Mouse (Mus musculus) forebrain, embryonic 16.5 days (tissue): ENCODE measurements around the gene Opa3. TPM values are rescaled to one million over a fixed set of nuclear protein-coding genes. Genes with fewer than 3 reads are reported as not detected.

ENCODE experiments used
- ATAC-seq: fragments of 200-750 bp; cut with Nextera tagmentation; 2 replicates; pipeline ENCODE4 v1.8.0; 2017; ENCODE audit warnings: mild to moderate bottlenecking, moderate library complexity
- H3K27ac ChIP-seq: fragments of 300-500 bp; sonication (generic); 2 replicates; pipeline ENCODE4 v1.5.1; 2014; ENCODE audit warnings: low read length, control low read depth
- H3K27me3 ChIP-seq: fragments of 300-500 bp; sonication (generic); replicated peaks from 2 replicates; pipeline ENCODE4 v1.6.1; 2014; ENCODE audit warnings: low read length; ENCODE audit not compliant: control insufficient read depth, insufficient read depth
- H3K36me3 ChIP-seq: fragments of 300-500 bp; sonication (generic); 2 replicates; pipeline ENCODE4 v1.6.1; 2014; ENCODE audit not compliant: control insufficient read depth, insufficient read depth
- H3K4me1 ChIP-seq: fragments of 300-500 bp; sonication (generic); replicated peaks from 2 replicates; pipeline ENCODE4 v1.6.1; 2014; ENCODE audit warnings: low read length; ENCODE audit not compliant: control insufficient read depth, insufficient read depth
- H3K4me2 ChIP-seq: fragments of 300-500 bp; sonication (generic); 2 replicates; pipeline ENCODE4 v1.6.1; 2014; ENCODE audit warnings: mild to moderate bottlenecking, low read length, control low read depth
- H3K4me3 ChIP-seq: fragments of 300-500 bp; sonication (generic); replicated peaks from 2 replicates; pipeline ENCODE4 v1.5.1; 2014; ENCODE audit warnings: mild to moderate bottlenecking, low read length, control low read depth
- H3K9ac ChIP-seq: fragments of 300-500 bp; sonication (generic); replicated peaks from 2 replicates; pipeline ENCODE4 v1.6.1; 2014; ENCODE audit warnings: low read depth, low read length, control low read depth
- H3K9me3 ChIP-seq: fragments of 300-500 bp; sonication (generic); 2 replicates; pipeline ENCODE4 v1.6.1; 2016; ENCODE audit warnings: low read length; ENCODE audit not compliant: control insufficient read depth
- WGBS: fragments of 180-500 bp; shearing (Covaris S2); extraction: QIAGEN DNeasy Blood & Tissue Kit; methylation state at CpG from one replicate; pipeline ENCODE4 v1.1.7; 2014; 5-methylcytosine and 5-hydroxymethylcytosine counted together
- polyA plus RNA-seq: library from polyadenylated mRNA; unstranded; fragments of >200 nt; fragmentation: Nextera tagmentation; extraction: Ambion mirVana; gene quantifications from 2 replicates; pipeline ENCODE4 v1.2.1, GENCODE M21; 2015

The Opa3 gene
- polyA plus RNA-seq, 1 experiment from 2014 or later: 43.8 TPM

DNA sequence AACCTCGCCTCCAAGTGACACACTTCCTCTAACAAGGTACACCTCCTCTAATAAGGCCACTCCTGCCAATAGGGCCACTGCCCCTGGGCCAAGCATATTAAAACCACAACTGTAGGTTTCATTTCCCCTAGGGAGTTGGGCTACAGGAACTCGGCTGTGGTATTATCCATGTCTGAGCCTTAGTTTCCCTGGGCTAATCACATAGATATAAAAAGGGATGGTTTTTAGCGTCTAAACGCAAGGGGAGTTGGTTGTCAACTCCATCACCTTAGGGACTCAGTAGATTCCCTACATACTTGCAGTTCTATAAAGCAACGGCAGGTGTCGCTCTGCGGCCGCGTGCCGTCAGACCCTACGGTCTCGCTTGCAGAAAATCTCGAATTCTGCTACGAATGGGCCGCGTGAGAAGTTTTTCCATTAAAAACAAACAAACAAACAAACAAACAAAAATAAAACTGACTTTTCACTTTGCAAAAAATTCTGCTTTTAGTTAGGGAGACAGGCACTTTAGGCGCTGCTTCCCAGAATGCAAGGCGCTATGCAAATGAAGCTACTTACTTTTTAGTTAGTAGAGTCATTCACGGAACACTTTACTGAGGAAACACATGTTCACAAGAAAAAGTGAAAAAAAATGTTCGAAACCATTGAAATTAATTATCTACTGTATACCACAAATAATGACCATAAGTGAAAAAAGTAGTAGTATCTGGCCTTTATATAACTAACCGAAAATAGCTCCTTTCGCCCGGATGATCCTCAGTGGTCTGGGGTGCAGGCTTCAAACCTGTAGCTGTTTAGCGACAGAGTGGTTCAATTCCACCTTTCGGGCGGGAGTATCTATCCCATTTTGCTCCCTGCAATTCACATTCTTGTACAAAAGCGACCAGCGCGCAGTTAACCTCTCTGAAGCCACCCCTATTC is 72.6 kb downstream of the Opa3 start:
- Histone ChIP-seq H3K4me2 (peak overlapping the region; percentile 72), H3K36me3 (no peaks in the 10 kb centered on the region), H3K27ac (no peak overlapping the region), H3K4me3 (peak overlapping the region; percentile 58), H3K27me3 (peaks cover 39% of the 10 kb centered on the region), H3K4me1 (peaks cover 31% of the 10 kb centered on the region), H3K9ac (peak overlapping the region; percentile 49), H3K9me3 (peaks cover 2% of the 10 kb centered on the region; the same call in 1 of the 2 replicates)
- peak; percentile 87 for ATAC-seq
- WGBS: under 1% methylated on average over 29 of the region's 29 CpGs

- Histone ChIP-seq H3K27ac (no peak overlapping the region), H3K27me3 (peaks cover 48% of the 10 kb centered on the region), H3K4me3 (peak overlapping the region; percentile 58), H3K4me2 (peak overlapping the region; percentile 72), H3K9me3 (peaks cover 2% of the 10 kb centered on the region; the same call in 1 of the 2 replicates), H3K9ac (peak overlapping the region; percentile 49), H3K36me3 (no peaks in the 10 kb centered on the region), H3K4me1 (peaks cover 31% of the 10 kb centered on the region)
- 7% methylated on average over 16 of the region's 16 CpGs for WGBS
- ATAC-seq: no peak
These were observed 73.5 kb downstream of the Opa3 start for GRCm38 (mm10) chr7:19301461-19302263.

DNA sequence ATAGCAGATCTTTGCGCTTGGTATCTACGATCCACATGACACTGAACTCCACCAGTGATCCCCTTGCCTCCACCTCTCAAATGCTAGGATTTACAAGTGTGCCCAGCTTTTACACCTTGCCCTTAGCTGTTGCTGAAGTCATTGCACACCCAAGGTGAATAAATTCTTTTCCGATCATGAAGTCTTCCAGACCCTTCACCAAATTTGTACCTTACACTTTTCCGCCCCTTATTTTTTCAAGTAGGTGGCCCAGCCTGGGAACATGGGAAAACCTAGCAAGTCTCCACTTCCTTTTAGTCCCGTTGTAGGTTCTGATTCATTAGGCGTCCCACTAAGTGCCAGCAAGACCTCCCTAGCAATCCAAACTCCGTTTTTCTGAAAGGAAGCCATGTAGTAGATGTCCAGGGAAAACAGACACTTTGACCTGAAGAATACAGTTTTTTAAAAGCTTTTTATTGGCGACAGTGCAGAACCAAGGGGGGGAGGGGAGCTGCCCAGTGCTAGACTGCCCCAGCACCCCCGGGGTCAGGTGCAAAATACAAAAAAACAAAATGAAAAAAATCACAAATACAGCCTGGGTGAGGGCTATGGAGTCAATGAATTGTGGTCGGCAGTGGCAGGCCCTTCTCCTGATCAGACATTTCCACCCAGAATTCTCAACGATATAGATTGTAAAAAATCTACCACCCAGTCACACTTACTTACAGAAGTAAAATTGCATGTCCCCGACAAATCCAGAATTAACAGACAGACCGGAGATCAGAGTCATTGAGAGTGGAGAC is 74.3 kb downstream of the Opa3 start:
- Histone ChIP-seq H3K9me3 (no peaks in the 10 kb centered on the region), H3K27ac (no peak overlapping the region), H3K4me1 (peaks cover 31% of the 10 kb centered on the region), H3K27me3 (peaks cover 56% of the 10 kb centered on the region), H3K4me2 (peak overlapping the region; percentile 72), H3K4me3 (peak overlapping the region; percentile 58; the same call in 1 of the 2 replicates), H3K9ac (peak overlapping the region; percentile 49), H3K36me3 (no peaks in the 10 kb centered on the region)
- WGBS: 51% methylated on average over 13 of the region's 13 CpGs
- ATAC-seq: no peak

- WGBS: 80% methylated on average over 12 of the region's 12 CpGs
- Histone ChIP-seq H3K36me3 (no peaks in the 10 kb centered on the region), H3K9me3 (no peaks in the 10 kb centered on the region), H3K27me3 (peaks cover 56% of the 10 kb centered on the region), H3K27ac (no peak overlapping the region), H3K9ac (no peak overlapping the region), H3K4me1 (peaks cover 36% of the 10 kb centered on the region), H3K4me2 (no peak overlapping the region), H3K4me3 (no peak overlapping the region)
- no peak for ATAC-seq
These were observed 74.8 kb downstream of the Opa3 start for GRCm38 (mm10) chr7:19303046-19303305.

DNA sequence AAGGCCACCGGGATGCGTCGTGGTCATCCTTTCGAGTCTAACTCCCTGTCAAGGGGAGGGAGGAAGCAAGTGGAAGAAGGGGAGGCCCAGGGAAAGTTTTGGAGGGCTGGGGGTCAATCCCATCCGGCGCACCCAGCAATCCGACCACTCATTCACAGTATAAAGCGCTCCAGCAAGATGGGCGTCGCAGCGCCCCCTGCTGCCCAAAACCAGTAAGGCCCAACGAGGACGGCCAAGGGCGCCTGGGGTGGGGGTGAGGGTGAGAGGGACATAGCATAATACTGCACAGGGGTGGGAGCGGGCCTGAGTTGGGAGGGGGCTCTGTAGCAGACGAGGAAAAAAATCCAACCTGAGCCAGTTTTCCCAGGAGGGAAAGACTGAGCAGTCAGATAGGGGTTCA is 75.6 kb downstream of the Opa3 start:
- under 1% methylated on average over 16 of the region's 16 CpGs for WGBS
- H3K4me3 ChIP-seq: peak overlapping the region; percentile 5; the same call in 1 of the 2 replicates
- no peaks in the 10 kb centered on the region for H3K36me3 ChIP-seq
- H3K4me1 ChIP-seq: peaks cover 39% of the 10 kb centered on the region
- 0 out of 2 replicates have a peak overlapping the region, but pooled peaks have one; percentile 15 for H3K9ac ChIP-seq
- no peaks in the 10 kb centered on the region for H3K9me3 ChIP-seq
- H3K27ac ChIP-seq: no peak overlapping the region
- H3K27me3 ChIP-seq: peaks cover 56% of the 10 kb centered on the region
- no peak for ATAC-seq
- peak overlapping the region; percentile 29; the same call in 1 of the 2 replicates for H3K4me2 ChIP-seq

- no peak for ATAC-seq
- H3K27ac ChIP-seq: no peak overlapping the region
- H3K36me3 ChIP-seq: no peaks in the 10 kb centered on the region
- peak overlapping the region; percentile 55 for H3K4me2 ChIP-seq
- peaks cover 48% of the 10 kb centered on the region for H3K4me1 ChIP-seq
- H3K27me3 ChIP-seq: peaks cover 58% of the 10 kb centered on the region
- peak overlapping the region; percentile 34 for H3K4me3 ChIP-seq
- H3K9ac ChIP-seq: peak overlapping the region; percentile 37
- 1% methylated on average over 47 of the region's 48 CpGs for WGBS
- H3K9me3 ChIP-seq: no peaks in the 10 kb centered on the region
These were observed 76.6 kb downstream of the Opa3 start for GRCm38 (mm10) chr7:19304501-19305412.

DNA sequence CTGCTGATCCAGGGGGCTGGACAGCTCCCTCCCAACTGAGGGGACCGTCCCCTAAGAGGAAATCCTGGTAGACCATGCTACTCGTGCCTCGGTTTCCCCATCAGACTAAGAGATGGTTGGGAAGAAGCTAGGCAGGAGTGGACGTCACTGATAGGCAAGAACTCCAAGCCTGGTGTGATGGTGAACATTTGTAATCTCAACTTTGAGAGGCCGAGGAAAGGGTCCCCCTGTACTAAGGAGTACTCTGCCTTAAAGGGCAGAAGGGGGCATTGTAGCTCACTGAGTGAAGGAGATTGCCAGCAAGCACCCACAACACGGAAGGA is 77.2 kb downstream of the Opa3 start:
- Histone ChIP-seq H3K36me3 (no peaks in the 10 kb centered on the region), H3K27ac (no peak overlapping the region), H3K4me2 (no peak overlapping the region; the same call in 1 of the 2 replicates), H3K4me1 (peaks cover 48% of the 10 kb centered on the region), H3K9ac (no peak overlapping the region; the same call in 1 of the 2 replicates), H3K9me3 (no peaks in the 10 kb centered on the region), H3K27me3 (peaks cover 58% of the 10 kb centered on the region), H3K4me3 (no peak overlapping the region)
- WGBS: 10% methylated on average over 6 of the region's 6 CpGs
- no peak for ATAC-seq
